Mouse (Mus musculus): Measurements from ENCODE around the gene Trim12c.

Gene Trim12c

DNA sequence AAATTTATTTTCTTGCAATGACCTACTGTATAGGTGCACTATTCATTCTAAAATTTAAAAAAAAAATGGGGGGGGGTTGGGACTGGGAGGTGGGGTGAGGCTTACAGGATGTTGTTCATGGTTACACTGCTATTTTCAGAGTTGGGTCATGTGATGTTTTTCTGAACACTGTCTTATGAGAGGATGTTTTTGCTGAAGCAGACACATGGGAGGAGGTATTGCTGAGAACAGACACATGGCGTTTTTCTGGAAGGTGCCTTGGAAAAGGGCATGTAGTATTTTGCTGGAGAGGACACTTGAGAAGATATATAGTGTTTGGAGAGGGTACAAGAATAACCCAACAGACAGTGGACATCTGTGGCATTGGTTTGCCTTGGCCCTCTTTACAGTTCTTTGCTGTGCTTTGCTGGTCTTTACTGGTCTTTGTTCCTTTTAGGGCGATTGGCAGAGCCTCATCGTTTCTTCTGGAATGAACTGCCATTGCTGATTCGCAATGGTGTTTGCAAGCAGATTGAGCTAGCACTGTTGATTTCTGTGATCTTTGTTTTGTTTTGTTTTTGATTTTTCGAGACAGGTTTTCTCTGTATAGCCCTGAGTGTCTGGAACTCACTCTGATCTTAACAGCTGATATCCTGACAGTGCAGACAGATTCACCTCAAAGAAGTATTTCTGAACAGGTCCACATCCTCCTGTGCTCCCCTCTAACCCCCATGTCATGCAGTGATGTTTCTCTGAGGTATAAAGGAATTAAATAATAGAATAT is 61.3 kb downstream of the Trim12c start:
- H3K36me3 ChIP-seq (ENCODE audit: control insufficient read depth, insufficient read depth, low read length, poor library complexity, severe bottlenecking) = no peaks in the 10 kb centered on the region
- peak; percentile 83 for DNase-seq (ENCODE audit: low read depth, low spot score)
- no peaks in the 10 kb centered on the region for H3K27me3 ChIP-seq (ENCODE audit: control insufficient read depth, insufficient read depth, low read length, poor library complexity, severe bottlenecking)

- DNase-seq (ENCODE audit: low read depth, low spot score) = peak; percentile 70
- Histone ChIP-seq H3K36me3 (ENCODE audit: control insufficient read depth, insufficient read depth, low read length, poor library complexity, severe bottlenecking) (no peaks in the 10 kb centered on the region), H3K27me3 (ENCODE audit: control insufficient read depth, insufficient read depth, low read length, poor library complexity, severe bottlenecking) (no peaks in the 10 kb centered on the region)
Measured at GRCm38 (mm10) chr7:104290641-104291040, 62.5 kb downstream of the Trim12c start.
